27 mouse cellular contexts compared by ENCODE assay signal in the genomic region with DNA sequence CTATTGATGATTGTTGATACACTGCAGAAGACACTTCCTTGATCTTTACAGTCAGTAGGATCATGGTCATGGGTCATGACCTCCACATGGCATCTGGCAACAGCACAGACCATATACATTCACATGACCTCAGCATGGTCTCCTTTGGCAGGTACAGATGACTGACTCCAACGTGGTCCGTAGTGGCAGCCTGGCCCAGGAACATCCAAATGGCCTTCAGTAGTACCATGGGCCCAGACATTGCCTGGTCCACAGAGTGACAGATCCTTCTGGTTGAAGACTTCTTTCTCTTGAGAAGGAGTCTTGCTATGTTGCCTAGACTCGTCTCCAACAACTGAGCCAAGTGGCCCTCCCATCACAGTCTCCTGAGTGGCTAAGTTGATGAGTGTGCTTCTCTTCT. TPM values are rescaled to one million over a fixed set of nuclear protein-coding genes. Genes with fewer than 3 reads are reported as not detected.
DNase-seq lines count a peak whose midpoint lies in the region; ATAC-seq lines count a peak whose summit lies in the region.
"Had no signal": no experiment of that assay in that cellular context is flagged by ENCODE, and none has a peak within 500 bp of the region (broad histone marks: within the 10 kb centered on the region; RNA-seq: fewer than 3 reads in every experiment).

No protein-coding gene starts in this region.

- no peak overlapping the region for H3K4me2 ChIP-seq in liver, embryonic 13.5 days
- no peak overlapping the region for H3K4me2 ChIP-seq in liver, embryonic 11.5 days
- H3K4me2 ChIP-seq: embryonic facial prominence, embryonic 12.5 days; forebrain, embryonic 12.5 days had no signal

- ATAC-seq in liver, embryonic 13.5 days (ENCODE audit: low read depth) = no peak
- ATAC-seq in liver, embryonic 11.5 days (replicated peaks; ENCODE audit: low FRiP score) = no peak
- no peak for ATAC-seq in megakaryocyte, adult 5-6 weeks (ENCODE audit: poor library complexity, severe bottlenecking)
- no peak for ATAC-seq in erythroblast, adult 5-6 weeks (replicated peaks; ENCODE audit: low FRiP score, poor library complexity, severe bottlenecking)
- ATAC-seq: activated CD4-positive, CD25-positive, alpha-beta regulatory T cell, adult 4 months; CD4-positive, CD25-positive, alpha-beta regulatory T cell, adult 4 months; forebrain, embryonic 14.5 days; Patski had no signal

- H3K36me3 ChIP-seq in liver, embryonic 13.5 days = no peaks in the 10 kb centered on the region
- no peaks in the 10 kb centered on the region for H3K36me3 ChIP-seq in liver, embryonic 11.5 days (ENCODE audit: control insufficient read depth, insufficient read depth, low read length)
- H3K36me3 ChIP-seq in megakaryocyte, embryonic 14.5 days (replicated peaks; ENCODE audit: low read length) = no peaks in the 10 kb centered on the region
- H3K36me3 ChIP-seq: embryonic facial prominence, embryonic 10.5 days; embryonic facial prominence, embryonic 12.5 days; forebrain, embryonic 10.5 days; forebrain, embryonic 12.5 days; G1E had no signal

- no peaks in the 10 kb centered on the region for H3K27me3 ChIP-seq in liver, embryonic 13.5 days
- no peaks in the 10 kb centered on the region for H3K27me3 ChIP-seq in liver, embryonic 11.5 days (replicated peaks; ENCODE audit: control insufficient read depth, insufficient read depth, low read length)
- no peaks in the 10 kb centered on the region for H3K27me3 ChIP-seq in megakaryocyte, embryonic 14.5 days (replicated peaks)
- H3K27me3 ChIP-seq: CH12.LX; embryonic facial prominence, embryonic 12.5 days; forebrain, embryonic 12.5 days; Patski had no signal

- peak overlapping the region; percentile 64 for H3K27ac ChIP-seq in liver, embryonic 13.5 days
- H3K27ac ChIP-seq in liver, embryonic 11.5 days (ENCODE audit: low read depth, low read length) = no peak overlapping the region
- H3K27ac ChIP-seq: embryonic facial prominence, embryonic 10.5 days; embryonic facial prominence, embryonic 12.5 days; forebrain, embryonic 10.5 days; forebrain, embryonic 12.5 days had no signal

- H3K4me1 ChIP-seq in liver, embryonic 13.5 days (replicated peaks) = peaks cover 75% of the 10 kb centered on the region
- peaks cover 10% of the 10 kb centered on the region for H3K4me1 ChIP-seq in liver, embryonic 11.5 days (replicated peaks; ENCODE audit: control insufficient read depth, insufficient read depth, low read length)
- peaks cover 58% of the 10 kb centered on the region for H3K4me1 ChIP-seq in megakaryocyte, embryonic 14.5 days
- H3K4me1 ChIP-seq: embryonic facial prominence, embryonic 10.5 days; forebrain, embryonic 10.5 days; forebrain, embryonic 12.5 days had no signal

- 83% methylated on average over 3 of the region's 3 CpGs for WGBS in liver, embryonic 13.5 days (ENCODE audit: insufficient replicate concordance)
- 92% methylated on average over 3 of the region's 3 CpGs for WGBS in liver, embryonic 11.5 days

- intact Hi-C loops in heart, postnatal 25 days (cut with DNase I) = no loop called here

- no peaks in the 10 kb centered on the region for H3K9me3 ChIP-seq in liver, embryonic 13.5 days (replicated peaks)
- no peaks in the 10 kb centered on the region for H3K9me3 ChIP-seq in liver, embryonic 11.5 days (ENCODE audit: control insufficient read depth, low read length)
- no peaks in the 10 kb centered on the region for H3K9me3 ChIP-seq in megakaryocyte, embryonic 14.5 days
- H3K9me3 ChIP-seq: embryonic facial prominence, embryonic 10.5 days; embryonic facial prominence, embryonic 12.5 days; forebrain, embryonic 10.5 days; forebrain, embryonic 12.5 days; G1E had no signal

- H3K9ac ChIP-seq in liver, embryonic 13.5 days = no peak overlapping the region
- H3K9ac ChIP-seq in liver, embryonic 11.5 days (ENCODE audit: low read depth, low read length) = no peak overlapping the region
- H3K9ac ChIP-seq: embryonic facial prominence, embryonic 12.5 days; forebrain, embryonic 12.5 days had no signal

- DNase-seq in heart, adult 11 months = peak; percentile 63
- no peak for DNase-seq in heart, postnatal 25 days (ENCODE audit: low spot score)
- DNase-seq in liver, embryonic 13.5 days = no peak
- DNase-seq in liver, embryonic 11.5 days (ENCODE audit: low spot score) = no peak
- DNase-seq: adrenal gland, adult 8-10 months; adrenal gland, postnatal 14 days; adrenal gland, postnatal 36 days; B cell, adult 2 months; cerebellum, adult 11-12 months; cerebellum, adult 2 months; cerebellum, adult 9-10 months; cerebellum, postnatal 10 days; cerebellum, postnatal 25 days had no signal

- H3K4me3 ChIP-seq in liver, embryonic 13.5 days (replicated peaks) = no peak overlapping the region
- H3K4me3 ChIP-seq in liver, embryonic 11.5 days (ENCODE audit: low read depth, low read length) = no peak overlapping the region
- H3K4me3 ChIP-seq in megakaryocyte, embryonic 14.5 days (replicated peaks) = peak overlapping the region; percentile 64
- H3K4me3 ChIP-seq: embryonic facial prominence, embryonic 10.5 days; embryonic facial prominence, embryonic 12.5 days; erythroblast, embryonic 14.5 days; forebrain, embryonic 10.5 days; forebrain, embryonic 12.5 days had no signal

RNA-seq across cellular contexts. Expression of a gene that starts 10.6 kb away (rescaled TPM):
- total RNA-seq in heart, postnatal 25 days (2021) = 10 to 100 TPM in 1 of 2 experiments, 1 to 10 TPM in 1; 8.4 to 10.4 TPM
- polyA plus RNA-seq in liver, embryonic 13.5 days (2015; fragmentation: Nextera tagmentation; extraction: Ambion mirVana) = 34.7 and 39.3 TPM in 2 replicates
- 31.1 and 34.5 TPM in 2 replicates for polyA plus RNA-seq in liver, embryonic 11.5 days (2014; fragmentation: Nextera tagmentation; extraction: Ambion mirVana)
- 11.6 and 15.5 TPM in 2 replicates for polyA plus RNA-seq in megakaryocyte, embryonic 14.5 days (2012; ENCODE audit: insufficient read depth, low replicate concordance)
- total RNA-seq in megakaryocyte, adult 5-6 weeks (2015) = 67.8 and 74.8 TPM in 2 replicates
- total RNA-seq in megakaryocyte, adult 5-6 weeks (2017) = 33.7 and 43.9 TPM in 2 replicates
- 268 and 286 TPM in 2 replicates for total RNA-seq in erythroblast, adult 5-6 weeks (2015; ENCODE audit: low replicate concordance)
- total RNA-seq in erythroblast, adult 5-6 weeks (2017; ENCODE audit: low replicate concordance) = 270 and 271 TPM in 2 replicates
